Mouse (Mus musculus) embryonic fibroblast, embryonic 13.5 days (primary cell): ENCODE measurements around the gene Ino80b. TPM values are rescaled to one million over a fixed set of nuclear protein-coding genes. Genes with fewer than 3 reads are reported as not detected.
"Not testable (repeated sequence)": the region's sequence is repeated elsewhere in the genome, so short reads cannot be mapped to it uniquely, and the experiment has no call there.

Experiments used
- H3K27ac ChIP-seq: 2 replicates; pipeline ENCODE4 v1.5.1; 2012; ENCODE audit warnings: low read length, control low read depth, inconsistent platforms; ENCODE audit not compliant: insufficient read depth
- H3K4me1 ChIP-seq: 2 replicates; pipeline ENCODE4 v1.6.1; 2011; ENCODE audit warnings: low read length; ENCODE audit not compliant: control insufficient read depth, insufficient read depth
- H3K4me3 ChIP-seq: 2 replicates; pipeline ENCODE4 v1.5.1; 2011; ENCODE audit warnings: mild to moderate bottlenecking, control low read depth, low read length; ENCODE audit not compliant: insufficient read depth
- CTCF ChIP-seq: IDR thresholded peaks from 2 replicates; pipeline ENCODE4 v1.5.1; 2011; ENCODE audit warnings: mild to moderate bottlenecking, control low read depth, low read length, moderate library complexity, borderline replicate concordance; ENCODE audit not compliant: insufficient read depth
- POLR2A ChIP-seq: IDR thresholded peaks from 2 replicates; pipeline ENCODE4 v1.6.1; 2011; ENCODE audit warnings: low read depth, mild to moderate bottlenecking, control low read depth, low read length, moderate library complexity
- polyA plus RNA-seq: library from polyadenylated mRNA; stranded (reverse); fragments of >200 nt; gene quantifications from 2 replicates; pipeline ENCODE4 v1.2.4, GENCODE M21; 2011; ENCODE audit warnings: low read depth; ENCODE audit not compliant: missing spikeins, insufficient read length

Gene Ino80b
- polyA plus RNA-seq, 1 experiment = 6.6 TPM

- no peaks in the 10 kb centered on the region; the same call in 1 of the 2 replicates for H3K4me1 ChIP-seq
- TF ChIP-seq CTCF = no peak
- no peak for TF ChIP-seq POLR2A
- H3K4me3 ChIP-seq = no peak overlapping the region
- no peak overlapping the region for H3K27ac ChIP-seq
Measured at GRCm38 (mm10) chr6:83161442-83161841, 36.2 kb upstream of the Ino80b start.

DNA sequence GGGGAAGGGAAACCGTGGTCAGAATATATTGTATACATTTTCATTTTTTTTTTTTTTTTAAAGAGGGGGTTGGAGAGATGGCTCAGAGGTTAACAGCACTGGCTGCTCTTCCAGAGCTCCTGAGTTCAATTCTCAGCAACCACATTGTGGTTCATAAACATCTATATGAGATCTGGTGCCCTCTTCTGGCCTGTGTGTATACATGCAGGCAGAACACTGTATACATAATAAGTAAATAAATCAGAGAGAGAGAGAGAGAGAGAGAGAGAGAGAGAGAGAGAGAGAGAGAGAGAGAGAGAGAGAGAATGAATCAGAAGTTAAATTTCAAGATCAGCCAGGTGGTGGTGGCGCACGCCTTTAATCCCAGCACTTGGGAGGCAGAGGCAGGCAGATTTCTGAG lies 34.2 kb upstream of the Ino80b start:
- H3K4me3 ChIP-seq, H3K4me1 ChIP-seq: not testable (repeated sequence)

GRCm38 (mm10) chr6:83156259-83156684 lies 31.0 kb upstream of the Ino80b start, which contains the start of the genes Wdr54 and 1700003E16Rik:
Gene Wdr54 (minus strand): TSS chr6:83156397.
Gene 1700003E16Rik (plus strand): TSS chr6:83156404.
- Histone ChIP-seq H3K27ac (no peak within 1 kb of the TSS), H3K4me3 (peak within 1 kb of the TSS; percentile 59), H3K4me1 (no peaks in the 10 kb centered on the region)
- TF ChIP-seq POLR2A (peak; percentile 67), CTCF (no peak)

More for the DNA sequence above, 34.2 kb upstream of the Ino80b start:
- not testable (repeated sequence) for H3K27ac ChIP-seq

DNA sequence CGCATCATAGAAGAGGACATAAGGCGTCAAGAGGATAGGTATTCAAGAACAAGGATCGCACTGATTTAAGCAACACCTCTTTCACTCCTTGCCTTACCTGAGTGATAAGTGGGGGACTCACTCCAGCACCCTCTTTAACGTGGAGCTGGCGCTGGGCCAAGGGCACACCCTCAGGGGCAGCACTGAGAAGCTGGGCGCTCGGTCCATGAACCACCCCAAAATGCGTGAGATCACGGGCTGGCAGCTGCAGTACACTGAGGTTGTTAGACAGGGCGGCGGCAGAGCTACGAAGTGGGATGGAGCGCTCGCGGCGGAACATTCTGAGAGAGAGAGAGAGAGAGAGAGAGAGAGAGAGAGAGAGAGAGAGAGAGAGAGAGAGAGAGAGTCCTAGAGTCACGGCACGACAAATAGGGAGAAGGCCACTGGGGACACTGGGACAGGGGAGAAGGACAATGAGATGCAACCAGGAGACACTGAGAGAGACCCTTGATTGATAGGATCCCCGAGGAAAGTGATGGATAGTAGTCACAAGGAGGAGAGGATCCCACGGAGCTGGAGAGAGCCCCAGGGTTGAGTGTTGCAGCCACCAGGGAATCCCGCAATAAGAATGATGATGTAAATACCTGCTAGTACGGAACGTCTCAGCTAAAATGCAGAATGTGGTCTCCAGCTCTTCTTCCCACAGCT lies 30.5 kb upstream of the Ino80b start:
- no peak overlapping the region for H3K27ac ChIP-seq
- H3K4me3 ChIP-seq = peak overlapping the region; percentile 59
- no peaks in the 10 kb centered on the region for H3K4me1 ChIP-seq
- no peak for TF ChIP-seq CTCF
- no peak for TF ChIP-seq POLR2A

DNA sequence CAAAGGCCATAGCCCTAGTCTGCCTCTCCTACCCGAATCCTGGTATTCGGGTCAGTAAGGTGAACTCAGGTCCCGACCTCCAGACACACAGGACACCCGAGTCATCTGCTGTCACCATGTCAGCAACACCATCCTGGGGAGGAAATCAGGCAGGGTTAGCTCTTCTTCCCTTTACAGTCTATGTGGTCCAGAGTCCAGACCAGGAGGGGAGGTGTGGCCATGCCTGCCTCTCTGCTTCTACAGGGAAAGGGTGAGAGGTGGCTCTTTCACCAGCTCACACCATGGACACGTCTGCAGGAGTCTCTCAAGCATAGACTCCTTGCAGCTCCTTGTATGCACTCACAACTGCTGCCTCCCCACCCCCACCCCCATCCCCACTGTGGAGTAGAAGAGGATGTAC lies 28.3 kb upstream of the Ino80b start:
- no peak overlapping the region for H3K27ac ChIP-seq
- no peak overlapping the region for H3K4me3 ChIP-seq
- H3K4me1 ChIP-seq = no peaks in the 10 kb centered on the region
- TF ChIP-seq POLR2A (no peak), CTCF (no peak)

- no peak overlapping the region for H3K27ac ChIP-seq
- H3K4me3 ChIP-seq = no peak overlapping the region
- no peaks in the 10 kb centered on the region for H3K4me1 ChIP-seq
- TF ChIP-seq CTCF (no peak), POLR2A (no peak)
Measured at GRCm38 (mm10) chr6:83153038-83153437, 27.8 kb upstream of the Ino80b start.

DNA sequence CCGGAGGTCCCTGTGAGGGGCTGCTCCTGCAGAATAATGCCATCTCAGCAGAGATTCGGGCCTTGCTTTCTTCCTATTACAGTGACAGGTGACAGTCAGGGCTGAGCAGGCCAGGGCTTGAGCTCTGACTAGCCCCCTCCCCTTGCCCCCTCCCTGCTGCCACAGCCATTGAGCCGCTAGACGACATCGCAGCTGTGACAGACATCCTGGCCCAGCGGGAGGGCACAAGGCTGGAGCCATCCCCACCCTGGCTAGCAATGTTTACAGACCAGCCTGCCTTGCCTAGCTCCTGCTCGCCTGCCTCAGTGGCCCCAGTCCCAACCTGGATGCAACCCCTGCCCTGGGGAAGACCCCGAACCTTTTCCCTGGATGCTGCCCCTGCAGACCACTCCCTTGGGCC lies 26.5 kb upstream of the Ino80b start:
- TF ChIP-seq CTCF (no peak), POLR2A (no peak)
- H3K27ac ChIP-seq = no peak overlapping the region

GRCm38 (mm10) chr6:83147280-83147679 lies 22.0 kb upstream of the Ino80b start:
- no peak overlapping the region for H3K27ac ChIP-seq
- peaks cover 18% of the 10 kb centered on the region for H3K4me1 ChIP-seq
- TF ChIP-seq CTCF (no peak), POLR2A (no peak)
- no peak overlapping the region for H3K4me3 ChIP-seq

More for the DNA sequence above, 26.5 kb upstream of the Ino80b start:
- no peaks in the 10 kb centered on the region; the same call in 1 of the 2 replicates for H3K4me1 ChIP-seq
- H3K4me3 ChIP-seq = no peak overlapping the region

DNA sequence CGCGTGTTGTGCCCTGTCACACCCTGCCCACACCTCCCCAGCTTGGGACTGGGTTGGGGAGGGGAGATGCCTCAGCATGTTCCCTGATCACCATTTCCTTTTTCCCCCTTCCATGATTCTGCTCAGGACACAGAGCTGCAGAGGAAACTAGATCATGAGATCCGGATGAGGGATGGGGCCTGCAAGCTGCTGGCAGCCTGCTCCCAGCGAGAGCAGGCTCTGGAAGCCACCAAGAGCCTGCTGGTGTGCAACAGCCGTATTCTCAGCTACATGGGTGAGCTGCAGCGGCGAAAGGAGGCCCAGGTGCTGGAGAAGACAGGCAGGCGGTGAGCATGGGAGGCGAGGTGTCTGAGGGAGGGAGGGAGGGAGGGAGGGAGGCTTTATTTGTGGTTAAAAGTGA lies 20.6 kb upstream of the Ino80b start:
- H3K4me1 ChIP-seq = peaks cover 18% of the 10 kb centered on the region
- no peak overlapping the region for H3K4me3 ChIP-seq
- TF ChIP-seq CTCF (no peak), POLR2A (no peak)
- H3K27ac ChIP-seq = peak overlapping the region; percentile 16

- H3K4me1 ChIP-seq = peaks cover 18% of the 10 kb centered on the region
- no peak overlapping the region for H3K4me3 ChIP-seq
- peak overlapping the region; percentile 28 for H3K27ac ChIP-seq
- TF ChIP-seq CTCF (no peak), POLR2A (no peak)
Measured at GRCm38 (mm10) chr6:83145209-83145608, 20.0 kb upstream of the Ino80b start.
